Mouse (Mus musculus) gastrocnemius, postnatal 36 days (tissue): ENCODE measurements around the gene Jmjd7. TPM values are rescaled to one million over a fixed set of nuclear protein-coding genes. Genes with fewer than 3 reads are reported as not detected.

Experiments
- DNase-seq, 2 experiments: peaks; one replicate each; pipeline ENCODE4 v3.0.0; 2022
- intact Hi-C: fragments of 180-260 bp; cut with DNase I; formaldehyde crosslinking; loops from one replicate; pipeline ENCODE4 v1.15.1; 2025
- total RNA-seq, 2 experiments: library from RNA; stranded (reverse); gene quantifications; 2 replicates each; pipeline ENCODE4 v1.2.3; 2021

Jmjd7 gene
- total RNA-seq, 2 experiments from 2014 or later = 1.7 to 2.6 TPM

DNA sequence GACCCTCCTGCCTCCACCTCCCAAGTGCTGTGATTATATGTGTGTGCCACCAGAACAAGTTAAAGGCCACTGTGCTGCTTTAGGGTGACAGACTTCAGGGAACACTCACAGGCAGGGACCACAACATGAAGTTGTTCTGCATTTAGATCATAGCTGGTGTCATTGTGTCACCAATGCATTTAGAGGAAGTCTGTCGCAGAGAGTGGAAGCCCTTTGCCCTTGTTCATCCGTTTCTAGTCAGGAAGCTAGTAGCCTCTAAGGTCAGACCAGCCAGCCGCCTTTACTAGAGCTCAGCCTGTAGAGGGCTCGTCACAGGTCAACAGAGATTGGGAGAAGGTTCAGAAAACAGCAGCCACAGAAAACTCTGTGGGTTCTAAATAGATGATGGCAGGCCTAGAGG is 18.6 kb upstream of the Jmjd7 start:
- DNase-seq = no peak
- intact Hi-C loops = no loop called here

DNA sequence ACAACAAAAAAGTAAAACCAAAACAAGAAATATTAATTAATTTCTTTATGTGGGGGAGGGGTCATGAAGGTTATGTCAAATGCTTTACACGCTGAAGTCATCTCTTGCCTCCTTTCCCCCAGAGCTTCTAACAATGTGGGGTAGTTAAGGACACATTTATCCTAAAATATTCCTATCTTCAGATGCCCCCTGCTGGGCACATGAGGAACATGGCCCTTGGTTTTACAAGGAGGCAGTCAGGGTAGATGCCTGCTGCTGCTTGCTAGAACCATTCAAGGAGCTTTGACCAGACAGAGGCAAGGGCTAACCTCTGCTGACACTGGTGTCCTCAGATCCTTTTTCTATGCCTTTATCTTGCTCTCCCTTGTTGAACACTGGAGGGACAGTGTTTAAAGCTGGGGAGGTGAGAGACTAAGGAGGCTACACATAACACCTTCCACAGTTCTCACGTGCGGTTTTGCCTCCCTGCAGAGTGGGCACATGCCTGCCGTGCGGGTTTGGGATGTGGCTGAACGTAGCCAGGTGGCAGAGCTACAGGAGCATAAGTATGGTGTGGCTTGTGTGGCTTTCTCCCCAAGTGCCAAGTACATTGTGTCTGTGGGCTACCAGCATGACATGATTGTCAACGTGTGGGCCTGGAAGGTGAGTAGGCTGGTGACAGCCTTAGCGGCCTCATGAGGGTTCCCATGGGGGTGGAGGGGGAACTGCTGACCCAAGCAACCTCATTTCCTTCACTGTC is 15.7 kb upstream of the Jmjd7 start:
- intact Hi-C loops = loop anchor here (1.0 kb wide), 1 partner anchor 41 kb away; no protein-coding TSS in a partner anchor
- peak in 1 of 2 experiments; percentile 55 for DNase-seq

DNA sequence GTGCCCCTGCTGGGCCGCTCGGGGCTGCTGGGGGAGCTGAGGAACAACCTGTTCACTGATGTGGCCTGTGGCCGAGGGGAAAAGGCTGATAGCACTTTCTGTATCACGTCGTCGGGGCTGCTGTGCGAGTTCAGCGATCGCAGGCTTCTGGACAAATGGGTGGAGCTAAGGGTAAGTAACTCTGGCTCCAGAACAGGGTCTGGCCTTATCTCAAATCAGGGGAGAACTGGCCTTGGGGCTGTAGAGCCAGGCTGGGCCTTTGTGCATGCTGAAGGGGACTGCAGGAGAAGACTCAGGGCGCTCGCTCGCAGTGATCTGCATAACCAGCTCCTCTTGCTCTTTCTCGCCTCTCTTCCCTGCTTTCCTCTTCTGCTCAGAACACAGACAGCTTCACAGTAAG is 14.4 kb upstream of the Jmjd7 start:
- no peak for DNase-seq
- intact Hi-C loops = loop anchor here (1.0 kb wide), 1 partner anchor 43 kb away; no protein-coding TSS in a partner anchor

GRCm38 (mm10) chr2:120013831-120014486 is 13.3 kb upstream of the Jmjd7 start:
- intact Hi-C loops = no loop called here
- no peak for DNase-seq

DNA sequence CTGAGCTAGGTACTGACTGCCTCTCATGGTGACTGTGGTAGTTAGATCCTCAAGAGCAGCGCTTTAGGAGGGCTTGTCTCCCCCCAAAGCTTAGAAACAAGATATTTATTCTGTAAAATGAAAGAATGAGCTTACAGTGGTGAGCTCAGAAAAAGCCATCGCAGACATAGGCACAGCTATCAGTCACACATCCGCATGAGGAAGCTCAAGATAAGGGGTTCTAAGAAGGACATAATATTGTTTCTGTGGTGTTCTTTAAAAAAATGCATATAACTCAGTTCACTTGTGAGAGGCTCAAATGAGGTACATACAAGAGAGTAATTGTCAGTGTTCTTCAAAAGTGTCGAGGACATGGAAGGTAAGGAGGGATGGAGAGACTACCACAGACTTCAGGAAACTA is 11.4 kb upstream of the Jmjd7 start:
- intact Hi-C loops = no loop called here
- no peak for DNase-seq

DNA sequence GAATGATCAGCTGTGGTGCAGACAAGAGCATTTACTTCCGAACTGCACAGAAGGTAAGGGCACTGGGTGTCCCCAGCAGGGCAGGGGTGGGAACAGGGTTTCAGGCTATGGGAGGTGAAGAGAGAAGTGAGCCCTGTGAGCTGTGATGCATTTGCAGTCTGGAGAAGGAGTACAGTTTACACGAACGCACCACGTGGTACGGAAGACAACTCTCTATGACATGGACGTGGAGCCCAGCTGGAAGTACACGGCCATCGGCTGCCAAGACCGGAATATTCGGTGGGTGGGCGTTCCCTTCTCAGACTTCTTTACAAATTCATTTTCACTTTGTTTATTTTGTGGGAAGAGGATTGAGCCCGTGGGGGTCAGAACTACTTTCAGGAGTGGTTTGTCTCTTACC is 9.7 kb upstream of the Jmjd7 start:
- intact Hi-C loops = no loop called here
- DNase-seq = peak in 1 of 2 experiments; percentile 2

GRCm38 (mm10) chr2:120024337-120024736 is 2.9 kb upstream of the Jmjd7 start:
- no peak for DNase-seq
- intact Hi-C loops = no loop called here

DNA sequence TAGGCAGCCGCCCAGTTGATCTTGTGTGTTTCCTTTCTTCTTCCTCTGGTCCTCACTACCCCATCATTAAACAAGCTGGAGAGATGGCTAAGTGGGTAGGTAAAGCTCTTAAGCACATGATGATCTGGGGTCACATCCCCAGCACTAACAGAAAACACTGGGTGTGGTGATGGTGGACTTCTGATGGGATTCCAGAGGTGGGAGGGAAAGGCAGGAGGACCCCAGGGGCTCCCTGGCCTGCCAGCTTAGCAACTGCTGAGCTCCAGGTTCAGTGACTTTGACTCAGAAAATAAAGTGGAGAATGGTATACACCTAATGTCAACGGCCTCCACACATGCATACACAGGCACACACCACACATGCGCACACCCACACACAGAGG is 658 bp downstream of the Jmjd7 start:
- intact Hi-C loops = no loop called here

DNA sequence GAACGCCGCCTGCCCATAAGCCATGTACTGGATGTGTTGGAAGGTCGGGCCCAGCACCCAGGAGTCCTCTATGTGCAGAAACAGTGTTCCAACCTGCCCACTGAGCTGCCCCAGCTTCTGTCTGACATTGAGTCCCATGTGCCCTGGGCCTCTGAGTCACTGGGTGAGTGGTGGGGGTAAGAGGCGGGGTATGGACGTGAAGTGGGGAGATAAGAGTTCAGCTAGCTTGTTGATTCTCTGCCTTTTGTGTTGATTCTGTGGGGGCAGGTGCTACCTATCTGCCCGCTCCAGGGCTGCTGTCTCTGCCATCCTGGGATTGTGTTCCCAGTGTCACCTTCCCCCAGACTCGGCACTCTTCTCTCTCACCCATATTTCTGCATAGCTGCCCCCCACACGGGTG is 3.1 kb downstream of the Jmjd7 start:
- intact Hi-C loops = no loop called here
- DNase-seq = no peak

More for the DNA sequence above, 658 bp downstream of the Jmjd7 start:
- no peak for DNase-seq

- no peak for DNase-seq
- intact Hi-C loops = no loop called here
Observed at GRCm38 (mm10) chr2:120032726-120033467, 5.6 kb downstream of the Jmjd7 start, which contains the start of gene Pla2g4b. Gene Pla2g4b, plus strand, starts transcription at chr2:120033417.

- intact Hi-C loops = no loop called here
- DNase-seq = no peak
Observed at GRCm38 (mm10) chr2:120033726-120034125, 6.4 kb downstream of the Jmjd7 start.

DNA sequence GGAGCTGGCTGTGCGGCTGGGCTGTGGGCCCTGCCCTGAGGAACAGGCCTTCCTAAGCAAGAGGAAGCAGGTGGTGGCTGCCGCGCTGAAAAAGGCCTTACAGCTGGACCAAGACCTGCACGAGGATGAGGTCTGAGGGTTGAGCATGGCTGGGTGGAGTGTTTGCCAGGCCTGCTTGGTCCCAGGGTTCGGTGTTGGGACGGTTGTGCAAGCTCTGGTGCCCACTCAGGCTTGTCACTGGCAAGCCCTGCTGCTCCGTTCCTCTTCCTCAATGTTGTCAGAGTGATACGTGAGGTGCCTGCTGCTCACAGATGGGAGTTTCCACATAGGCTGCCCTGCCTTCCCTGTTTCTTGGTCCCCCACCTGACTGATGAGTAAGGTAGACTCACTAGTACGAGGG is 10.5 kb downstream of the Jmjd7 start:
- intact Hi-C loops = no loop called here
- no peak for DNase-seq

DNA sequence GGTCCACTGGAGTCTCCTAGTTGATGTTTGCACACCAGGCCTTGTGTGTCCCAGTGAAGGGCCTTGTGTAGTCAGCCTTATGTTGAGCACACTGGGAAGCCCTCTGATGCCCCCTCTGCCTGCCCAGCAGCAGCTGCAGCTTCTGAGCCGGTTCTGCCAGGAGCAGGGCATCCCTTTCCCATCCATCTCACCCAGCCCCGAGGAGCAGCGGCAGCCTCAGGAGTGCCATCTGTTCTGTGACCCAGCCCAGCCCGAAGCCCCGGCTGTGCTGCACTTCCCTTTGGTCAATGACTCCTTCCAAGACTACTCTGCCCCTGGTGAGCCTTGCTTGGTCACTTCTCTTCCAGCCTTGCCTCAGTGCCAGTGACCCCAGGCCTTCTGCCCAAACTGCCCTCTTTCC is 13.7 kb downstream of the Jmjd7 start:
- DNase-seq = no peak
- intact Hi-C loops = no loop called here

DNA sequence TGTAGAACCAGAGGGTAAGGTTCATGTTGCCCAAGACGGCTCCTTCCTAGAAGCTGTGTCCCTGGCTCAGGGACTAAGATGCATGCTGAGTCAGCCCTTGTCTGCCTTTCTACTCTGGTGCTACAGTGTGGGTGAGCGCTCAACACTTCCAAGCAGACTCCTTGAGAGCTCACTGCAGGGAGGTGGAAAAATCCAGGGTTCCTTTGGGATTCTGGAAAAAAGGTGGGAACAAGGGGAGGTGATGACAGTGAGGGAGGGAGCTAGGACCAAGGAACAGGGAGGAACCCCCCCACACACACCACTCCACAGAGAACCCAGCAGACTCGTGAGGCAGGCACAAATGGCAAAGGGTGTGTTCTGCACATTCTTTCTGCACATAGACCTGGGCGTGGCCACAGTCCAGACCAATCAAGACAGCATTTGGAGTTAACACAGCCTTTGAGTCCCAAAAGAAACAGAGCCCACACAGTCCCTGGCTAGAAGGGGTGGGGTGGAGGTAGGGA is 16.9 kb downstream of the Jmjd7 start:
- DNase-seq = no peak

GRCm38 (mm10) chr2:120044676-120045075 is 17.4 kb downstream of the Jmjd7 start:
- no peak for DNase-seq
- intact Hi-C loops = no loop called here

More for the DNA sequence above, 16.9 kb downstream of the Jmjd7 start:
- intact Hi-C loops = no loop called here

DNA sequence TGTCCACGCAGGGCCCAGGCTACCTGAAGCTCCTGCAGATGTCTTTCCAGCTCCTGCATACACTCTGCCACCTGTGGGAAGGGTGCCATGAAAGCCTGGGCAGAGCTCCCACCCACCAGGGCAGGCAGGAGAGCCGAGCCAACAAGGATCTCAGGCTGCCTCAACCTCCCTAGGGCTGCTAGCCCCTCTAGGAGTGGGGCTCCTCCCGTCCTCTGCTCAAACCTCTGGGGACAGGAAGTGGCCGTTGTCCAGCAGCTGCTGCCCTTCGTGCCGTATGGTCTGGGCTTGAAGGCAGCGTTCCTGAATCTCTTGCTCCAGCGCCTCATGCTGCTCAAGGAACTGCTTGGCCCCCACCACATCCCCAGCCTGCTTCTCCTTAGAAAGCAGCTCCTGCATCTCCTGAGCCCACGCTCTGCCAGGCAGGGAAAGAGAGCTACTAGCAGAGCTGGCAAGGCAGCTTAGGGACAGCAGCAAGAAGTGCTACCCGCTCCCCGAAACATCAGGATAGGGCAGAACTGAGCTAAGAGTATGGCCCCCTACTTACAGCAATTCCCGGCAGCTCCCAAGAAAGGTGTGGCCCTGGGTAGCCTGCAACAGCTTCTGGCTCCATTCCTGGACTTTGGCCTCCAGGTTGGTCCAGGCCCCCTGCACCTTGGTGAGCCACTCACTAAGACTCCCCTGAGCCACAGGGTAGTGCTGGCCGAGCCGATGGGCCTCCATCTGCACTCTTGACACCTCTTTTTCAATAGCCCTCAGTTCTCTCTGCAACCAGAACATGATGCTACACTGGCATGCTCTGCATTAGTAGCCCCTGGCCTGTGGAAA is 19.4 kb downstream of the Jmjd7 start:
- no peak for DNase-seq
- intact Hi-C loops = no loop called here

GRCm38 (mm10) chr2:120048173-120048572 is 20.9 kb downstream of the Jmjd7 start:
- intact Hi-C loops = no loop called here
- no peak for DNase-seq

DNA sequence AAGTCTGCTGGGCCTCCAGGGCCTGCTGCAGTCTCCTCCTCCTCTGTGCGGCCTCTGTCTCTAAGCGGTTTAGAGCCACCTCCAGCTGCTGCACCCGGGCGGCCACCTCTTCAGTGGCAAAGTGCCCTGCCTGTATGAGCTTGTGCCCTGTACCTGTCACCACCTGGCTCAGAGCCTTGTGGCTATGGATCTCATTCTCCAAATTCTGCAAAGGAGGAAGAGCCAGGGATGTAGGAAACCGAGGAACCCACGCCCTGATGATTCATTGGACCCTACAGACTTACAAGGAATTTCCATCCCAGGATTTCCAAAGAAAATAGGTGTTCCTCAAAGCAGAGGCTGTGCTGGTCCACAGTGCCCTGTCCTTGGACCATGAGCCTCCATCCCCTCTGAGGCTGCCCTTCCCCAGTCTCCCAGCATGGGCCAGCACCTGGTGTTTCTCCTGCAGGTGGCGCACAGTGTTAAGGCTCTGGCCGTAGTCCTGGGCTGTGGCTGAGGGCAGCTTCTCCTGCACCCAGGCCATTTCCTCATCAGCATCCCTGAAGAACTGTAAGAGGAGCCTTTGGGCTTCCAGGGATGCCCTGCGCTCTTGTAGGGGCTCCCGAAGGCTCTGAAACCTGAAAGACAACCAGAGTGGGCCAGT is 22.5 kb downstream of the Jmjd7 start:
- peak in 1 of 2 experiments; percentile 42 for DNase-seq

GRCm38 (mm10) chr2:120051405-120051804 is 24.1 kb downstream of the Jmjd7 start:
- intact Hi-C loops = loop anchor here (2.0 kb wide), 1 partner anchor 15 kb away; no protein-coding TSS in a partner anchor
- no peak for DNase-seq

More for the DNA sequence above, 22.5 kb downstream of the Jmjd7 start:
- intact Hi-C loops = loop anchor here (2.0 kb wide), 1 partner anchor 17 kb away; no protein-coding TSS in a partner anchor
